Mouse (Mus musculus): ENCODE measurements around the gene Trim47.
"Not testable (repeated sequence)": the region's sequence is repeated elsewhere in the genome, so short reads cannot be mapped to it uniquely, and the experiment has no call there.

The Trim47 gene

GRCm38 (mm10) chr11:116138096-116138467, 11.1 kb upstream of the Trim47 start:
- no peak for DNase-seq (ENCODE audit: low read depth, low spot score)

- no peak for DNase-seq (ENCODE audit: low read depth, low spot score)
These were observed 7.2 kb upstream of the Trim47 start for GRCm38 (mm10) chr11:116134171-116134570.

DNA sequence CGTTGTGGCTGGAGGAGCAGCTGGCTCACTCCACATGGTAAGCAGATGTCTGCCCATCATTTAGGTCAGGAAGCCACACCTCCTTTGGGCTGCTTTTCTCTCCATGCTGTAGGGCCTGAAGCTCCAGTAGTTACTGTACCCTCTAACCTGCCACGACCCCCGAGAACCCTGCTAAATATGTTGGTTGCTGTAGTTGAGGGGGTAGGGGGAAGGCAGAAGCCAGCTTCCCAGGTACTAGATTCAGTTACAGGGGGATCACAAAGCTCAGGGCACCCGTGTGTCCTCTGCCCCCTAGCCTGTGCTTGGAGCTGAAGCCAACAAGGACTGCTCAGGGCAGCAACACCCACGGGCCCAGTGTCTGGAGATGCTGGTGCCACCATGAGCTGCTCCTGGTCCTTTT, 6.5 kb upstream of the Trim47 start:
- no peak for DNase-seq (ENCODE audit: low read depth, low spot score)

GRCm38 (mm10) chr11:116132366-116133333, 5.6 kb upstream of the Trim47 start:
- DNase-seq (ENCODE audit: low read depth, low spot score), result no peak

DNA sequence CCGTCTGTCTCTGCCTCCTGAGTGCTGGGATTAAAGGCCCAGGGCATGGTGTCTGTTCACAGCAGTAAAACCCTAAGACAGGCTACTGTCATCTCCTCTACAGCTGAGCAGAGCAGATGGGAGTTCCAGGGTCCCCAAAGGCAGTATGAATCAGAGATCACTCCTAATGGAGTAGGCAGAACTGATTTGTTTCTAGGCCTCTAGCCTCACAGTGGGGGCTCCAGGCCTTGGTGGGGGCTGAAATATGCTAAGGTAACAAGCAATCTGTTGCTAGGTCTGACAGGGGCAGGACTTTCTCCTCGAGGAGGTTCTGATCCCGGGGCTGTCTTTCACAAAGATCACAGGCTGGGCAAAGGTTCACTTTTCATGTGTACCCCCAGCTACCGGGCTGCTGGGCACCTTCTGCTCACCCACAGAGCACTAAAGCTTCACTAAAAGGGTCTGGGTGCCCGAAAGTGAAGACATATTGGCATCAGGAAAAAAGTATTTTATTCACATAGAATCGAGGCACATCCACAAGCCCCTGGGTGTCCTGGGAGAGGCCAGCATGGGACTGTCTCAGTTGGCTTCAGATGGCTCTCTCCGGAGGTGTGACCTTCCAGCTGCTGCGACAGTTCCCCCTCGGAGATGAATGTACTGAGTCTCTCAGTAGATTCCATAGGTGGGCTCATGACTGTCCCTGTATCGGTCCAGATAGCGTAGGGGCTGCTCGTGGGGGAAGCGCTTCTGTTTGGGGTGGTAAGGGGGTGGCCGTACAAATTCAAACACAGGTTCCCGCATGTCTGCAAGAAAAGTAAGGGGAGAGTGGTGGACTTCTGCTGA, 4.5 kb upstream of the Trim47 start:
- DNase-seq (ENCODE audit: low read depth, low spot score), result no peak

DNA sequence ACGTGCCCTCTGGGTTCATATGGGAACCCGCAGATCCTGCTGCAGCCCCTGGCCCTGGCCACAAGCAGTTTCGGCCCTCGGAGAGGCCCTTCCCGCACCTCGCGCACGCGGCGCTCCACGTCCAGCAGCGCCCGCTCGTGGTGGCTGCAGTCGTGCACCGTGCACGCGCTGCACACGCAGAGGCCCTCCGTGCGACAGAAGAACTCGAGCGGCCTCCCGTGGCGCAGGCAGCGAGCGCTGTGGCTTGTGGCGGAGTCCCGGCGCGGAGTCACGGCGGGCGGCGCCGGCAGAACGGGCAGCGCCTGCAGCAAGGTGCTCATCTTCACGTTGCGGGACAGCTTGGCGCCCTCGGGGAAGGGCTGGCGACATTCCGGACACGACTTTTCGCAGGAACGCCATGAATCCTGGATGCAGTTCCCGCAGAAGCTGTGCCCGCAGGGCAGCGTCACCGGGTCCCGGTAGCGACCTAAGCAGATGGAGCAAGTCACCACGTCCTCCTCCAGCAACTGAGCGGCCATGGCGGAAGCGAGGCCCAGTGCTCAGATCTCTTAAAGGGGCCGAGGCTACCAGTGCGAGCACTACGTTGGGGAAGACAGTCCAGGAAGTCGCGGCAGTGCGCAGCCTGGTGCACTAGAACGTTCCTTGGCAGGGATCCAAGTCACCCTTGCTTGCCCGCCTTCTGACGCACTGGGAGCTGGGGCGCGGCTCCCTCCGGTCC, 3.6 kb upstream of the Trim47 start, which contains the start of gene Trim65:
Trim65 (minus strand) TSS at position 641 of the 718 bp plus-strand sequence.
- DNase-seq (ENCODE audit: low read depth, low spot score), result peak; percentile 69

DNA sequence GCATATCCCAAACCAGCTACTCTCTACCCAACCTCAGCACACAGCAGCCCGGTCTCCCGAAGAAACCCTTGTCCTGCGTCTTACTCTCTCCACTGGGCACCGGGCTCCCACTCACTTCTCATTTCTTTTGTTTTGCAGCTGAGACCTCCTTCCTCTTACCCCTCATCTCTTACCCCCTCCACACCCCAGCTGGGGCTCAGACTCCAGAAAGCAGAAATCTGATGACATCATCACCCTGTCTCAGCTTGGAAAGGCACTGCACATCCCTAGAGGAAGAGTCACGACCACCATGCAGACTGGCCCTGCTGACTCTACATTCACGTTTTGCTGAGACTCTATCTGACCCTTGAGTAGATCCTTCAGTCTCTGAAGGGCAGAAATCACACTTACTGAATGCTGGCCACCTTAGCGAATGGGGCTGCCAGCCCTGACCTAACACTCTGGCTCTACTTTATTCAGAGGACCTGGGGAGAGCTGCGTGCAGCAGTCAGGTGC, 3.0 kb upstream of the Trim47 start:
- no peak for DNase-seq (ENCODE audit: low read depth, low spot score)

DNA sequence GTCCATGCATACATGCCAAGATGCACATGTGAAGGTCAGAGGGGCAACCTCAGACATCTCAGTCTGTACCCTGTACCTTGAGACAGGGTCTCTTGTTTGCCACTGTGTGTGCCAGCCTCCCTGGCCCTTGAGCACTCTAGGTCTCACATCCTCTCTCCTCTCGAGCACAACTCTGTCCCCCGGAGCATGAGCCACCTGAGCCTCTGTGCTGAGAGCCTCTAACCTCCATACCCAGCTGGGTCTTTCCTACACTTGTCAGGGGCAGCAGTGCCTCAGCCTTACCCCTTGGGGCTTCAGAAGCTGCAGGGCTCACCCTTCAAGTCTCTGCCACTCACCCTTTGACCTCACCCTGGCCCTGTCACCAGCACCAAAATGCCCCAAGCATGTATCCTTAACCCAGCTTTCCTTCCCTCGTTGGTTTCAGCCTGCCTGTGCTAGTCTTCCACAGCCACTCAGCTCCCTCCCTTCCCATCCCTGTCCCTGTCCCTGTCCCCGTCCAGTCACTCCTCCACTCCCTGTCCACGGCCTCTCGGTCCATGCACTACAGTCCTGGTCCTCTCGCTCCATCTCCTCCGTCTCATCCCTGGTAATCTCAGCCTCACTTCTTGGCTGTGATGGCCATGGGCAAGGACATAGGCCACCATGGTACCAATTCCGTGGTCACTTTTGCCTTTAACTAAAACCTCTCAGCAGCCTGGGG, 2.2 kb upstream of the Trim47 start:
- DNase-seq (ENCODE audit: low read depth, low spot score), result no peak

DNA sequence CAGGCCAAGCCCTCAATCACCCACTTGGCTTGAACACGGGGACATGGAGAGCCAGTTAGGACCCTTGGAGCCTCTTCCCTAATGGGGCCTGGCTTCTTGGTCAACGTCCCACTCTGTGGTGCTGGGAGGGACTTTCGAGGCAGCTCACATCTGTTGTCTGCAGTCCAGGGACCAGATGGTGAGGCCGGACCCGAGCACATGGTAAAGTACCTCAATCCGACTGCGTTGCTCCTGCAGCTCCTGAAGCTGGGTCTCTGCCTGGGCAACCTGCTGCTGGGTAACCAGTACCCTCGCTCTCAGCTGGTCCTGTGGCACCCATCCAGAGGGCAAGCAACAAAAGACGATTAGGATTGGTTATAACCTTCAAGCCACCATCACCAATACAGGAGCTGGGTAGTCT, 976 bp upstream of the Trim47 start:
- DNase-seq (ENCODE audit: low read depth, low spot score), result no peak

DNA sequence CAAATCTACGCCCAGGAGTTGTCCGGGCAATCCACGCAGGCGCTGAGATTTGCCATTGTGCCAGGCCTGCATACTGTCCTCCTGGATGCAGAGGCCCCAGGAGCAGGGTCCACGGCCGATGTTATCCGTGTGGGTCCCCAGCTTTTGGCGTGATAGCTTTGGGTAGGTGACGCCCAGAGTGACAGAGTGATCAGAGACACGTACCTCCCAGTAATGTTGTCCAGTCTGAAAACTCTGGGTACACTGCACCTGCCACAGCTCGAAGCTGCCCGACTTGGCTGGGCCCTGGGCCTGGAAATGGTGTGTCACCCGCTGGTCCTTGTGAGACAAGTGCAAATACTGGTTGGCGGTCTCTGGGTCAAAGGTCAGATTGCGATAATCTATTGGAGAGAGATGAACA, 749 bp downstream of the Trim47 start:
- DNase-seq (ENCODE audit: low read depth, low spot score), result no peak

DNA sequence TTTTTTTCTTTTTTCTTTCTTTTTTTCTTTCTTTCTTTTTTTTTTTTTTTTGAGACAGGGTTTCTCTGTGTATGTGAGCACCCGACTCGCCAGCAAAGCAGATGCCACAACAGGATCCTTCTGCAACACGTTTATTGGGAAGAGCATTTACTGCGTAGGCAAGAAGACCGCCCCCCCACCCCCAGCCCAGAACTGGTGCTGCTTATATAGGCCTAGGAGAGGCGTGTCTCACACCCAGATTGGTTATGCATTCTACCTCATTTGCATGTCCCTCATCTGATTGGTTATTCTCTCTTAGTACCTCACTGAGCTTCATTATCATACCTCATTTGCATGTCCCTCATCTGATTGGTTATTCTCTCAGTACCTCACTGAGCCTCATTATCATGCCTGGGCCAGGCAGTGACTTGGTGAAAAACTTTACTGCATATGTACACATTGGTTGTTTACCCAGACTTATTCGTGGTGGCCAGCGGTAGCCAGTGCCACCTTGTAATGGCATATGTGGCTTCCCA, 5.2 kb downstream of the Trim47 start:
- DNase-seq (ENCODE audit: low read depth, low spot score), result not testable (repeated sequence)

DNA sequence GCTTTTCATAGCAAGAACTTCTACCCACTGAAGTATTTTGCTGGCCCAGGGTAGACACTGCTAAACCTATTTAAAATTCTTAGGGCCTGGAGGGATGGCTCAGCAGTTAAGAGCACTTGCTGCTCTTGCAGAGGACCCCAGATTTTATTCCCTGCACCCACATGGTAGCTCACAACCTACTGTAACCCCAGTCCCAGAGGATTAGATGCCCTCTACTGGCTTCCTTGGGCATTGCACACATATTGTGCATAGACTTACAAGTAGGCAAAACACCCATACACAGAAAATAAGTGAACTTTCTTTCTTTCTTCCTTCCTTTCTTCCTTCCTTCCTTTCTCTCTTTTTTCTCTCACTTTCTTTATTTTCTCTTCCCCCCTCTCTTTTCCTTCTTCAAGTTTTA, 9.2 kb downstream of the Trim47 start:
- no peak for DNase-seq (ENCODE audit: low read depth, low spot score)

DNA sequence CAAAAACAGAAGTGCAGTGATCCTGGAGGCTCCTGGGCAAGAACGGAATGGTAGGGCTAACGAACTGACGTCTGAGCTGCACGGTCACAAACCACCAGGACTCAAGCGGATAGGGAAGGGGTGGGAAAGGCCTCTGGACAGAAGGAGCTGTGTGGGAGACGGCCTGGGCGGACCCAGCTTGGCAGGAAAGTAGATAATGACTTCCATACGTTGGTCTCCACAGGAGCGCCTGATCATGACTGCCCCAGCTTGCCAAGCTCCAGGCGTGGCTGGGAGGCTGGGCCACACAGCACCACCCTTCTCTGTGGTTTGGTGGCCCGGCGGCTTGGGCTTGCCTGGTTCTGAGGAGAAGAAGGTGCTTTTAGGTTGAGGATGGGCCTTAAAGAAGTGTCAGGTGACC, 9.8 kb downstream of the Trim47 start:
- DNase-seq (ENCODE audit: low read depth, low spot score), result no peak

GRCm38 (mm10) chr11:116111611-116112203, 15.3 kb downstream of the Trim47 start:
- DNase-seq (ENCODE audit: low read depth, low spot score), result no peak

GRCm38 (mm10) chr11:116111067-116111466, 15.9 kb downstream of the Trim47 start:
- no peak for DNase-seq (ENCODE audit: low read depth, low spot score)

DNA sequence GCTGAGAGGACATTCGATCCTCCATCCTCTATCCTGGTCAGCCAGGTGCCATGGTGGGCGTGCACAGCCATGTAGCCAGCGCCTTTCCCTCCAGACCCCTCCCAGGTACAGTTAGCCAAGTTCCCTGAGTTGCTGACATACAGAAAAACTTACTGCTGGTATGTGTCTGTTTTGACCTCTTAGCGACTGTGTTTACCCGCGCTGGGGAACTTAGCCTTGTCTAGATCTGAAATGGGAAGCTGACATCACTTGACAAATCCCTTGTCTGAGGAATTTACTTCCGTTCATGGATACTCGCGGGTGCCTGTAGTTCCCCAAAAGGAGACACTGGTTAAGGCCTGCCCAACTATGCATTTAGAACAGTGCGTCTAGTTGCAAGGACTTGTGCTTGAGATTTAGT, 16.5 kb downstream of the Trim47 start:
- no peak for DNase-seq (ENCODE audit: low read depth, low spot score)

DNA sequence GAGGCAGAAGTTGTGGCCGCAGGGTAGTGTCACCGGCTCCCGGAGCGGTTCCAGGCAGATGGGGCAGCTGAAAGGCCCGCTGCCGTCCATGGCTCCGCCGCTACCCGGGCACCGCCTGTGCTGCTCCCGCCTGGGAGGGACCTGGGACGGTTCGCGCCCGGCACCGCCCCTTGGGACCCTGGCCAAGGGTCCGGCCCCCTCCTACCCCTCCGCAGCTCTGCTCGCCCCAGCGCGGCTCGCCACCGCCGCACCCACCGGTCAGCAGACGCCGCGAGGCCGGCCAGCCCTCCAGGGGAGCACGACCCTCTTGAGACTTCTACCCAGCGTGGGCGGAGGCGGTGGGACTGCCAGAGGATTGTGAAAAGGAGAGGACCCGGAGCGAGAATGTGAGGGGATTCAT, 16.9 kb downstream of the Trim47 start:
- no peak for DNase-seq (ENCODE audit: low read depth, low spot score)

DNA sequence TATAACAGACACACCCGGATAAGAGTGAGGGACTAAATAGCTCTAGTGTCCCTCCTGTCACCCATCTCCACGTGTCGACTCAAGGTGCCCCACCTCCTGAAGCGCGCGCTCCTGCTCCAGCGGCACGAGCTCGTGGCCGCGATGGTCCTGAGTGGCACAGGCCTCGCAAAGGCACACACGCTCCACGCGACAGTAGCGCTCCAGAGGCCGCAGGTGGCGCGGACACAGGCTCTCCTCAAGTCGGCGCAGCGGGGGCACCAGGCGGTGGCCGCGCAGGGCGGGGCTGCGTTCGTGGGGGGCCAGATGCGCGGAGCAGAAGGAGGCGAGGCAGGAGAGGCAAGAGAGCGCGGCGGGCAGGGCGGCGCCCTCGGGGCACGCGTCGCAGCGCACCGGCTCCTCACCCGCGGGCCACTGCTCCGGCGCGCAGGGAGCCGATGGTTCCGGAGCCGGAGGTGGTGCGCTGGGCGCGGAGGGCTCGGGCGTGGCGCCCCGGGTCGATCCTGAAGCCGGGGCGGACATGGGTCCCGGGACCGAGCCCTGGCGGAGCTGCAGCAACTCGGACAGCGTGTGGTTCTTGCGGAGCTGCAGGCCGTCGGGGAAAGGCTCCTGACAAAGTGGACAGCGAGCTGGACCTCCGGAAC, 17.4 kb downstream of the Trim47 start:
- DNase-seq (ENCODE audit: low read depth, low spot score), result no peak

- no peak for DNase-seq (ENCODE audit: low read depth, low spot score)
These were observed 18.4 kb downstream of the Trim47 start for GRCm38 (mm10) chr11:116108464-116109137.
